Mouse (Mus musculus) layer of hippocampus, postnatal 14 days (tissue): ENCODE measurements around the gene Serpinb1b. TPM values are rescaled to one million over a fixed set of nuclear protein-coding genes. Genes with fewer than 3 reads are reported as not detected.

Experiments
- DNase-seq, 2 experiments: peaks; one replicate each; pipeline ENCODE4 v3.0.0; 2021 to 2022; ENCODE audit warnings: low spot score in 2 of 2, mixed read lengths in 1 of 2
- total RNA-seq, 2 experiments: library from RNA; stranded (reverse); gene quantifications; 2 replicates each; pipeline ENCODE4 v1.2.3; 2021

Serpinb1b gene
- total RNA-seq, 2 experiments from 2014 or later: 1.5 to 2.5 TPM

DNA sequence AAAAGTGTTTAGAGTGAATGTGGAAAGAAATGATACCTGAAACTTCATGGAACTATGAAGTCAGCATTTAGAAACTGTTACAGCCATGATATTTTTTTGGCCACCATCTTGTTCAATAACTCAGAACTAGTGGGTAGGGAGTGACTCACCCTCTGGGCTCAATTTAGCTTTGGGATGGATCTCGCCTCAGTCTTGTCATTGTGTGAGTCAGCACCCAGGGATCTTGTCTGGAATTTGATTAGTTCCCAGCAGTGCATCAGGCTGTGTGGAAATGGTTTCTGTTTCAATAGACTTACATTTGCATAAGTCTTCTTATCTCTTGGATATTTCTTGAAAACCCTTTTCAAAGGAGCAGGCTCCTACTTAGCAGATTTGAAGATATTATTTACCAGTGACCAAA is 12.2 kb downstream of the Serpinb1b start:
- no peak for DNase-seq

DNA sequence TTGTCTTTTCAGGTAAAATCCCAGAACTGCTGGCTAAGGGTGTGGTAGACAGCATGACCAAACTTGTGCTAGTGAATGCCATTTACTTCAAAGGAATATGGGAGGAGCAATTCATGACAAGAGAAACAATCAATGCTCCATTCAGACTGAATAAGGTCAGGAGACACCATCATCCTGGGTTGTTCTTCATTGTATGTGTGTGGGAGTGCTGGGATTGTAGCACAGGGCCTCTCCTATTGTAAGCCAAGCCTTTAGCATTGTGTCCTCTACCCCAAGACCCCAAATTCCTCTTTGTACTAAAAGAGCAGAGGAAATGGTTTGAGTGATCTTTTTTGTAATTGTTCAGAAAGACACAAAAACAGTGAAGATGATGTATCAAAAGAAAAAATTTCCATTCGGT is 12.9 kb downstream of the Serpinb1b start:
- no peak for DNase-seq

DNA sequence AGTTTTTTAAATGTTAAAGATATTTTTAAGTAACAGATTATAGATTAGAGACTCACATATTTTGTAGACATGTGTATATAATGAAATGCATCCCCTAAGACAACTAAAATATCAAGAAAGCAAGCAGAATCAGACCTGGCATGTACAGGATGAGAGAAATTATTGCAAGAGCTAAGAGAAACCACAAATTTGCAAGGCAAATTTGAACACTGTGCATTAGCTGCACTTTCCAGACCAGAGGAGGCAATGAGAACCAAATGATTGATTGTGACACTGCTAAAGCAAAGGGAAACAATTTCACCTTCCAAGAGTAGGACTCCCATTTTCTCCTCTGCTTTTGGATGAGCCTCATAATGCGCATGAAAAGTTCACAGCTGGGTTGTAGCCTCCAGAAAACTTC is 17.2 kb downstream of the Serpinb1b start:
- DNase-seq: no peak

DNA sequence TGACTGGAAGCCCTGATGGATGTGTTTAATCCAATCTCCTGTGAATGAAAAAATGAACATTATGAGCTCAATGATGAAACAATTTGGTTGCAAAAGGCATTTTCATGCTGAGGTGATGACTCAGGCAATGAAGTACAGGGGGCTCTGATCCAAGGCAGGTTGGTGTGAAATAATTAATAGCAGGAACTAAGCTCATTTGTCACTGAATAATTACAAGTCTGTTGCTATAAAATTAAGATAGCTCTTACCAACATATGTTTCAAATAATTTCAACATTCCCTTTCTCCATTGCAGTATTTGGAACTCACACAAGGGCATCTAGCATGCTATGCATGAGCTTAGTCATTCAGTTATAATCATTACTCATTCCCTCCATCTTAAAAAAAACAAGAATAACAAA is 27.3 kb downstream of the Serpinb1b start:
- no peak for DNase-seq

DNA sequence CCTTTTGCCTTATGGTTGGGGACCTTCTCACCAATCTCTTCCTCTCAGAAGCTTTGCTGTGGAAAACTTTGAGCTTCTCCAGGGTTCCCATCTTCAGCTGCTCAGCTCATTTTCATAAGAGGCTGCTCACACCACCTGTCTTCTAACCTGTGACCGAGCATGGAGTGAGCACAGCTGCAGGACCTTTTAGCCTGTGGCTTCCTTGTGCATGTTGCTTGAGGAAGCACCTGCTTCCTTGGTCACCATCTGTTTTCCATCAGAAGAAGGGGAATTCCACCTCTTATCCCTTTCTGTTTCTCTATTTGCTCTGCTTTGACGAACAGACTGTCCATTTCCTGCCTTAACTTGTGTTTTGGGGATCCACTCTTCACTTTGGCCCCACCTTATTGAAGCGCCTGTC is 34.7 kb downstream of the Serpinb1b start:
- no peak for DNase-seq

DNA sequence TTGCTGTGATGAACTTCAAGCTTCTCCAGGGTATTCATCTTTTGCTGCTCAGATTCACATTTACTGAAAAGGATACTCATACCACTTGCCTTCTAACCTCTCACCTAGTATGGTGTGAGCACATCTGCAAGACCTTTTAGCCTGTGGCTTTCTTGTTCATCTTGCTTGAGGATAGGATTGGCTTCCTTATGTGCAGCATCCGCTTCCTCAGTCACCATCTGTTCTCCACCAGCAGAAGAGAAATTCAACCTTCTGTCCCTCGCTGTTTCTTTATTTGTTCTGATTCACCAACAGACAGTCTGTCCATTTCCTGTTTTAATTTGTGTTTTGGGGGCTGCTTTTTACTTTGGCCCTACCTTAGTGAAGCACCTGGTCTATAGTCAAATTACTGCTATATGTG is 59.3 kb downstream of the Serpinb1b start:
- DNase-seq: peak; percentile 9 to 13

DNA sequence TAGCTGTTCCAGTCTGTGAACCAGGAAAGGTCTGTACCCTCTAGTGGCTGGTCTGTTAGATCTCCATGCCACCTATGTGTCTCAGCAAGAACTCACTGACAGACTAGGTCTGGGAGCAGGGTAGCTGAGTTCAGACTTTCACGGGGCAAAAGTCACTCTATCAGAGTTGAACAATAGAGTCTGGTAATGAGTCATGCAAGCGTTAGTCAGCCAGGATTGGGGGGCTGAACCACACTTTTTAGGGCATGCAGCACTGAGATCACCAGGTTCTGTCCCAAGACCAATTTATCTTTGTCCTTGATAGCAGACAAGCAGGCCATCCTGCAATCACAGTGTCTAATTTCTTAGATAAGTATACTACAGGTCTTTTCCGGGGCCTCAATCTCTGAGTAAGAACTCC is 63.1 kb downstream of the Serpinb1b start:
- no peak for DNase-seq

Other genes with a start within 250 kb of the Serpinb1b start
- gene Serpinb1a, start 227.4 kb upstream of the Serpinb1b start, total RNA-seq: 1 to 10 TPM in 1 of 2 experiments, under 1 TPM in 1; 0.55 to 1.5 TPM
- gene Serpinb1c, start 180.4 kb upstream of the Serpinb1b start, total RNA-seq: under 1 TPM in 1 of 2 experiments, not detected in 1; 0.35 TPM
- 1 to 10 TPM; 2.0 to 3.6 TPM for gene Serpinb6b, start 113.4 kb upstream of the Serpinb1b start, total RNA-seq
- 1 to 10 TPM; 5.4 to 6.5 TPM for gene Serpinb9, start 75.3 kb upstream of the Serpinb1b start, total RNA-seq
- not detected for gene Serpinb9b, start 51.2 kb upstream of the Serpinb1b start, total RNA-seq
- not detected for gene Serpinb9c, start 81.2 kb downstream of the Serpinb1b start, total RNA-seq
- gene Serpinb9d, start 114.4 kb downstream of the Serpinb1b start, total RNA-seq: not detected
- gene Serpinb9e, start 171.0 kb downstream of the Serpinb1b start, total RNA-seq: not detected
- gene Serpinb9f, start 245.5 kb downstream of the Serpinb1b start, total RNA-seq: not detected